Mouse (Mus musculus) lung, adult 18-20 months (tissue): Measurements from ENCODE around the gene Emc6.

Source experiments
- DNase-seq, 2 experiments: peaks; one replicate each; pipeline ENCODE4 v3.0.0; 2022; ENCODE audit warnings: mixed read lengths in 2 of 2

Gene Emc6

GRCm38 (mm10) chr11:73176608-73177508, at the start of gene Emc6, which contains the start of gene Tax1bp3:
Emc6 (minus strand) TSS chr11:73177037.
Tax1bp3 (plus strand) TSS chr11:73177083.
- DNase-seq: peak; percentile 96 to 98

GRCm38 (mm10) chr11:73225856-73226255, 49.0 kb upstream of the Emc6 start:
- no peak for DNase-seq

GRCm38 (mm10) chr11:73223966-73224365, 47.1 kb upstream of the Emc6 start:
- DNase-seq: peak; percentile 53 to 69

GRCm38 (mm10) chr11:73222846-73223245, 46.0 kb upstream of the Emc6 start:
- no peak for DNase-seq

- DNase-seq: no peak
Measured at GRCm38 (mm10) chr11:73220651-73221050, 43.8 kb upstream of the Emc6 start.

GRCm38 (mm10) chr11:73219671-73220070, 42.8 kb upstream of the Emc6 start:
- no peak for DNase-seq

GRCm38 (mm10) chr11:73213956-73214355, 37.1 kb upstream of the Emc6 start:
- DNase-seq: no peak

- DNase-seq: no peak
Measured at GRCm38 (mm10) chr11:73207621-73208020, 30.8 kb upstream of the Emc6 start.

- no peak for DNase-seq
Measured at GRCm38 (mm10) chr11:73205194-73205593, 28.4 kb upstream of the Emc6 start.

- no peak for DNase-seq
Measured at GRCm38 (mm10) chr11:73203895-73204294, 27.1 kb upstream of the Emc6 start.

- DNase-seq: no peak
Measured at GRCm38 (mm10) chr11:73201597-73201996, 24.8 kb upstream of the Emc6 start.

- DNase-seq: peak in 1 of 2 experiments; percentile 35
Measured at GRCm38 (mm10) chr11:73201021-73201420, 24.2 kb upstream of the Emc6 start.

GRCm38 (mm10) chr11:73199879-73200278, 23.0 kb upstream of the Emc6 start:
- peak in 1 of 2 experiments; percentile 33 for DNase-seq

GRCm38 (mm10) chr11:73199230-73199712, 22.4 kb upstream of the Emc6 start, which contains the start of gene Shpk:
Shpk (plus strand) TSS chr11:73199460.
- peak; percentile 97 for DNase-seq

GRCm38 (mm10) chr11:73198603-73199229, 21.9 kb upstream of the Emc6 start, which contains the start of gene Ctns:
Ctns (minus strand) TSS chr11:73199042.
- DNase-seq: peak; percentile 89

- DNase-seq: no peak
Measured at GRCm38 (mm10) chr11:73198190-73198589, 21.4 kb upstream of the Emc6 start.

- DNase-seq: no peak
Measured at GRCm38 (mm10) chr11:73194444-73194843, 17.6 kb upstream of the Emc6 start.

GRCm38 (mm10) chr11:73193047-73193446, 16.2 kb upstream of the Emc6 start:
- no peak for DNase-seq

- no peak for DNase-seq
Measured at GRCm38 (mm10) chr11:73187231-73187630, 10.4 kb upstream of the Emc6 start.

- no peak for DNase-seq
Measured at GRCm38 (mm10) chr11:73185872-73186615, 9.2 kb upstream of the Emc6 start.

GRCm38 (mm10) chr11:73177895-73178294, 1.1 kb upstream of the Emc6 start:
- DNase-seq: no peak

GRCm38 (mm10) chr11:73177509-73177875, 655 bp upstream of the Emc6 start:
- peak; percentile 87 to 91 for DNase-seq

- no peak for DNase-seq
Measured at GRCm38 (mm10) chr11:73176186-73176585, 651 bp downstream of the Emc6 start.
